Mouse (Mus musculus): Measurements from ENCODE around the gene Thyn1.

- no peak for TF ChIP-seq CTCF (IDR thresholded peaks at IDR 0.05; ENCODE audit: borderline replicate concordance, insufficient read depth, low read depth, low read length)
- no peak for TF ChIP-seq POLR2A (IDR thresholded peaks at IDR 0.05; ENCODE audit: borderline replicate concordance, insufficient read depth, low read length)
These were observed 6.4 kb upstream of the Thyn1 start for GRCm38 (mm10) chr9:26993118-26993517.

Measured in cerebellum, adult 2 months (tissue).